Mouse (Mus musculus): ENCODE results near the gene Pde9a.

DNA sequence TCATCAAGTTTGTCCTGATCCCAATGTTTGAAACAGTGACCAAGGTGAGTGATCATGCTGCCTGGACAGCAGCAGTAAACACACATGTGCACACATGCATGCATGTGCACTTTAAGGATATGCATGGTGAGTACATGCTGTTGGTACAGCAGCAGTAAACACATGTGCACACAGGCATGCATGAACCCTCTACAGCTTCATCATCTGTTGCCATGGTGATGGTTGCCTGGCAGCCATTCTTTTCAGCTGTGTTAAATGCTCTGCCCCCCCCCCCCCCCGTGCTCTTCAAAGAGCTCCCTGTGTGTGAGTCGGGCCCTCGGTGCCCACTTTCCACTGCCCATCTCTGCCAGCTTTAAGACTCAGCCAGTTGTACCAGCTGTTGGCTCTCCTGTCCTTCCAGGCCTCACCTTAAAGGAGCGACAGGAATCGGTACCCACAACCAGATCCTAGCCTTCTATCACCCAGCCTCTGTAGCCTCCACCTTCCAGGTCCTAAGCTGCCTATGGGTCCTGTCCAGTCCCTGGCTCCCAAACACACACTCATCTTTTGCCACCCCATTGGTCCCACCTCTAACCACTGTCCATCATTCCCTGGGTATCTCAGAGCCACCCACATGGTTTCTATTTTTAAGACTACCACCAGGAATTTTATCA is 84.9 kb downstream of the Pde9a start:
- TF ChIP-seq TAL1 (IDR thresholded peaks at IDR 0.05; ENCODE audit: low read length) (no peak), GATA1 (IDR thresholded peaks at IDR 0.05; ENCODE audit: low read length) (no peak)

All from erythroblast, embryonic 14.5 days (primary cell).